Mouse (Mus musculus) urinary bladder, adult 2 months (tissue): ENCODE data around the gene Sipa1l3. TPM values are rescaled to one million over a fixed set of nuclear protein-coding genes. Genes with fewer than 3 reads are reported as not detected.

Experiments used
- DNase-seq: peaks from one replicate; pipeline ENCODE4 v3.0.0; 2022; ENCODE audit warnings: low spot score
- polyA plus RNA-seq: library from polyadenylated mRNA; depleted of rRNA; stranded (reverse); fragments of >200 nt; gene quantifications from 2 replicates; pipeline ENCODE4 v1.2.3, GENCODE M21; 2012

Sipa1l3 gene
- polyA plus RNA-seq, 1 experiment = 18.4 TPM

DNA sequence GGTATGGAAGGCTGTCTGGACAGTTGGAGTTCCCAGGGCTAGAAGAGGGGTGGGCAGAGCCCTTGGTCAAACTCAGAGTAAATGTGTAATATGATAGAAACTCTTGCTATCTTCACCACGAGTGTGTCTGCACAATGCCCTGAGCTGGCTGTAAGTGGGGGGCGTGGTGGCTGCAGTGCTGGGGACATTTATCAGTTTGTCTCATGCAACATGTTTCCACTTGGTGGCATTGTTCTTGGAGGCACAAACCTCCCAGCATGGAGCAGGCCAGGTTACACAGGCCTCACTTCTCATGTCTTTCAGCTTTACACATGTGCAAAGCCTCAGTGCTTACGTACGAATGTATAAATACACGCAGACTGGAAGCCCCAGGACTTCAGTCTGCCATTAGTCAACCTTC, 146.3 kb downstream of the Sipa1l3 start:
- no peak for DNase-seq

DNA sequence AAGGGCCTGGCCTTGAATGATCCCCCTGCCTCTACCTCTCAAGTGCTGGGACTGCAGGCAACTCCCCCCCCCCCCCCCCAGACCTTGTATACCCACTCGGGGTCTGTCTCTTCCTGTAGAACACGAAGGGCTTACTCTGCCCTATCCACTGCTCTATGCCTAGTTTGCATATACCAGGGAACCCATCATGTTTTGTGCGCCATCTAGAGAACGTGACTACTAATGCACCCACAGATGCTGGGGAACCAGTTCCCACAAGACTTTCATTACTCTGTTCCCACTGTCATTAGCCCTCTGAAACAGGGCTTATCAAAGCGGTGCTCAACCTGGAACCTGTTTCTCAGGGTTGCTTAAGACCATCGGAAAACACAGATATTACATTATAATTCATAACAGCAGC, 148.4 kb downstream of the Sipa1l3 start:
- DNase-seq = no peak

- no peak for DNase-seq
Measured at GRCm38 (mm10) chr7:29368004-29368320, 150.5 kb downstream of the Sipa1l3 start.

DNA sequence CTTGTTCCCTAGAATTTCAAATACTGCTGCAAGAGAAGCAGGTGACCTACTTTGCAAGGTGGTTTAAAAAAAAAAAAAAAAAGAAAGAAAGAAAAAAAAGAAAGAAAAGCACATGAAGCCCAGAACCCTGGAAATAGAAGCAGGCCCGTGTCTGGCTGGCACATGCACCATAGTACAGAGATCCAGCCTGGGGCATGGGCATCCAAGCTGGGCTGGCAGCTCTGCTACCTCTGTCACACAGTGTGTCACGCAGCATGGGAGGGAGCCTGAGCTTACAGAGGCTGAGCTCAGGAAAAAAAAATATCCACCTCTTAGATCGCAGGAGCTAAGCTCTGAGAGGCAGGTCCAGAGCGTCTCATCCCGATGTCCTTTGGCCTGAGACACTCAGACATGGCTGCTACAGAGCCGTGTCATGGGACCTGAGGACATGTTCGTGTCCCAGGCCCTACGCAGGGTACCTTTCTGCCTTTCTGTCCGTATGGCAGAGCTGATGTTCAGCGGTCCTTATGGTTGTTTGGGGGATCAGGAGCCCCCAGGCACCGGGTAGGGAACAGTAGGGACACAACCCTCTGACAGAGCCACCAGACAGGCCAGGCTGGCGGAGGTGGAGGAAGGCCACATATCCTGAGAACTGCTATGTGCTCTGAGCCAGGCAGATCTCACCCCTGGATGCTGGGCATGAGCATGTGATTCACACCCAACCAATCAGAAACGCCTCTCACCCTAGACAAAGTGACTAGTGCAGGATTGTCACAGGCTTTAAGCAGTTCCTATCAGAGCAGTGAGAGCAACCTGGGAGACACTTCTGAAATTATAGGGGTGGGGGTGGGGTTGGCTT, 151.1 kb downstream of the Sipa1l3 start:
- DNase-seq = no peak

DNA sequence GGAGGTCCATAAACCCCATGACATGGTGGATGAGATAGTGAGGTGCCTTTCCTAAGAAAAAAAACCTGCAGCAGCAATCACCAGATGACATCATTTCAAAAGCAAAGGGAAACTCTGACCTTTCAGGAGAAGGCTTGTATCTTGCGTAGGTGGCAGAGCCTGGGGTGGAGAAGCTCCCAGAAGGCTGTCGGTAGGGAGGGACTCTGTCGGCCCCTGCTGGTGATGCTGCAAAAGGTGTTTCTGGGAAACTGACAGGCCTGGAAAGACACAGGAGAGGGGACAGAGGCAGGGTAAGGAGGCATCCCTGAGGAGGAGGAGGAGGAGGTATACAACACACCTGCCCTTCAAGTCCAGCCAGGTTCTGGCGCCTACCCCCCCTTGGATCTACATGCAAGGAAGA, 154.4 kb downstream of the Sipa1l3 start:
- no peak for DNase-seq

GRCm38 (mm10) chr7:29361497-29361896, 156.9 kb downstream of the Sipa1l3 start:
- DNase-seq = no peak

GRCm38 (mm10) chr7:29355406-29355805, 163.0 kb downstream of the Sipa1l3 start:
- no peak for DNase-seq

GRCm38 (mm10) chr7:29354161-29354560, 164.3 kb downstream of the Sipa1l3 start:
- no peak for DNase-seq

- DNase-seq = no peak
Measured at GRCm38 (mm10) chr7:29352246-29352645, 166.2 kb downstream of the Sipa1l3 start.

DNA sequence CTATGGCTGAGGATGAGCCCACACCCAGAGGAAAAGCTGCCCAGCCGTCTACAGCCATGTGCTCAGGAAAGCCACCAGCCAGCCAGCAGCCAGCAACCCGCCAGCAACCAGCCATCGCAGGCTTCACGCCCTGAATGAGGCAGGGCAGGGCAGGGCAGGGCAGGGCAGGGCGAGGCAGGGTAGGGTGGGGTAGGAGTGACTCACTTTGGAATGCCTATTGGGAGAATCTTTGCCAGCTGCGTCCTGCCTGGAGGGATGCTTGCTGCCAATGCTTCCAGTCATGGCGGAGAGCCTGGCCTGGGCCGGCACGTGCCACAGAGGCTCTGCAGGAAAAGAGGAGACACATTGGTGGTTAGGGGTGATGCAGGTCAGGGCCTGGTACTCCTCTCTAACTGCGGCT, 168.0 kb downstream of the Sipa1l3 start:
- DNase-seq = no peak

GRCm38 (mm10) chr7:29346212-29346611, 172.2 kb downstream of the Sipa1l3 start:
- no peak for DNase-seq

DNA sequence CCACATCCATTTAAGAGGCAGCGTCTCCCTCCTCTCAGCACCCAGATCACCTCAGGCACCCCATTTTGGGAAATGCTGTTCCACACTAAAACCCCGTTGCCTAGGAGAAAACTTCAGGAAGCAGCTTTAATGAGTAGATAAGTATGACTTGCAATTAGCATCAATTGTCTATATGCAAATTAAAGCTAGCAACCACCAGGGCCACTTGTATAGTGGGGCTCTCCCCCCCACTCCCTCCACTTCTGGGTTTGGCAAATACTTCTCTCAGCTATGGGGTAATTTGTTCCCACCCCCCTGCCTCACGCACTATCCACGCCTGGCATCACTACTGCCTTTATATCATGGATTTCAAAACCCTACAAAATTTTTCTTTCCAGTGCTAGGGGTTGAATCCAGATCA, 172.9 kb downstream of the Sipa1l3 start:
- no peak for DNase-seq

DNA sequence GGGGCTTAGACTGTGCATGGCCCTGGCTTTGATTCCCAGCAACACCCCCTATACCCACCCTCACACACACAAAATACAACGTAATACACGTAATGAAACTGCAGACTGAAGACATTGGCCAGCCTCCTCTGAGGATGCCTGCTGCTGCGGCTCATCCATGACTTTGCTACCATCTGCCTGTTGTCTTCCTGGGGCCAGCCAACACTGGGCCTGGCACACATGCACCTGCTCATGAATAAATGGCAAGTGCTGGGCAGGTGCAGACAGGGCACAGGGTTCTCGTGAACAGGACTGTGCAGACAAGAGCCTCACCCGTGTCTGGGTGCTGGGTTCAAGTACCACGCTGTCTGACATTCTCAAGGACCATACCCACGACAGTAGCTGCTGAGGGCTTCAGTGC, 174.7 kb downstream of the Sipa1l3 start:
- no peak for DNase-seq

DNA sequence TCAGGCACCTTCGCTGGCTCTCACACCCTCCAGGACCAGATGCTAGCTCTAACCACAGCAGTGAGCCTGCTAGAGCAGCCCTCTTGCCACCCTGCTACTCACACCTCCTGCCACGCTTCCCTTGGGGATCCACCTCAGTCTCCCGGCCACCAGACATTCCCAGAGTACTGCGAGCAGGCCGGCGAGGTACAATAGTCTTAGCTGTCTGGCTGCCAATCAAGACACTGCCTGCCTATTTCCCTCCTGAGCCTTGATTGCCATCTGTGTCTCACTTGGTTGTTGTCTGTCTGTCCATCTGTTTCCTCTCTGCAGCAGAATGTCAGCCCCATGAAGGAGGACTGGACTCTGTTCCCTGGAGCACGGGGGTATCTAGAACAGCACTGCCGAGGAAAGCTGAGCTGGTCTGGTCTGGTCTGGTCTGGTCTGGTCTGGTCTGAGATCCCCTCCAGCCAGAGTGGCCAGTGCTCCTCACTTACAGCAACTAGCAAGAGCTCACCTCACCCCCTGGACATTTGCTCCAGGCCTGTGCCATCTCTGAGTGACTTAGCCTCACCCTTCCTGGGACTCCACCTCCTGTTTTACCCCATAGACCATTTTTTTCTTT, 175.8 kb downstream of the Sipa1l3 start:
- no peak for DNase-seq

DNA sequence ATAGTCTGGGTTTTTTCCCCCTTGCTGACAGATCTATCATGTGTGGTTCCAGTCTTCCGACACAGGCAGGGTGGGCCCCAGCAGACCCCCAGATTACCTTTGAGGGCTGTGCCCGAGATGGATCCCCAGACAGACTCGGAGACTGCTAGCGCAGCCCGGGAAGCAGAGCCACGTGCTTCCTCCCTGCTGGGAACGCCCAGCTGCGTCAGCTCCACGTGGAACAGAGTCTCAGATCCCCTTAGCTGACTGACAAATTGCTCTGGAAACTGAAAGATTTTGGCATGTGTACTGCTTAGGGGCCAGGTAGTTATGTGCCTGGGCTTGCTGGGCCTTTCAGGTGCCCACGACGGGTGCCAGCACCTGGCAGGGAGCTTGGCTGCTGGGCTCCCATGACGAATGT, 176.7 kb downstream of the Sipa1l3 start:
- DNase-seq = no peak

DNA sequence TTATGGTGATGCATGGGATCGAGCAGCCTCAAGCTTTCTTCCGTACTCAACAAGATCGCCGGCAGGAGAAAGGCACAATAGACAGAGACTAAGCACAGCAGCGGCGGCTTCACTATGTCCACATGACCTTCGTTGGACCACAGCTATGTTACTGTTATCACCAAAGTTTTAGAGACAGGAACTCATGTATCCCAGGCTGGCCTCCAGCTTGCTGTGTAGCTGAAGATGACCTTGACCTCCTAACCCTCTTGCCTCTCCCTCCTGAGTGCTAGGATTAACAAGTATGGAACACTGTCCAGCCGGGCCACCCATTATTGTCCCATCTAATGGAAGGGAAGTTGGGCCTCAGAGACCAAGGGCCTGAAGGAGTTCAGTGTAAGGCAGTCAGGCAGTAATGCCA, 177.6 kb downstream of the Sipa1l3 start:
- no peak for DNase-seq

- no peak for DNase-seq
Measured at GRCm38 (mm10) chr7:29340247-29340646, 178.2 kb downstream of the Sipa1l3 start.

DNA sequence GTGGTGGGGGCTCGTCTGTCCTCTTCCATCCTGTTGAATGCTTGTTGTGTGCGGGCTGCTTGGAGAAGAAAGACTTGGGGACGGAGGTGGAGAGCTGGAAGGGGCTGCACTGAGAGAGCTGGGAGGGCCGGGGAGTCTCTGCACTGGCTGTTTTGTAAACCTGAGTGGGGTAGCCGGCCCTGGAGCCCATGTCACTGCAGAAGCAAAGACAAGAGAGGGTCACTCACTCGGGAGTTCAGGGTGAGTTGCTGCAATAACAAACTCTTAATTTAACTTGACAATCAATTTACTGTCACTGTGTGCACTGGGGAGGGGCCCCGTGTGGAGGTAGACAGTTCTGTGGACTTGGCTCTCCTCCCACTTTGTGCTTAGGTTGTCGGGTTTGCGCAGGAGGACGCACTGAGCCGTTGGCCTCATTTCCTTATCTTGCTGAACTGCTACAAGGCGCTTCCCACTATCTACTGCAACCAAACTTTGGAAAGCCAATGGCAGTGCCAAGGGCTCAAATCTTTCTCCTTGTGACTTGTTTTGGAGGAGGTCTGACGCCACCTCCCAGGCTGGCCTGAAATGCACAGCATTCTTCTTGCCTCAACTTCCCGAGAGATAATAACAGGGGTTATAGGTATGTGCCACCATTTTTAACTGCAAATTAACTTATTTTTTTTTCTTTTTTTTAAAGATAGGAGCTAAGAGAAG, 179.3 kb downstream of the Sipa1l3 start:
- DNase-seq = no peak

GRCm38 (mm10) chr7:29338351-29338919, 180.0 kb downstream of the Sipa1l3 start:
- no peak for DNase-seq

DNA sequence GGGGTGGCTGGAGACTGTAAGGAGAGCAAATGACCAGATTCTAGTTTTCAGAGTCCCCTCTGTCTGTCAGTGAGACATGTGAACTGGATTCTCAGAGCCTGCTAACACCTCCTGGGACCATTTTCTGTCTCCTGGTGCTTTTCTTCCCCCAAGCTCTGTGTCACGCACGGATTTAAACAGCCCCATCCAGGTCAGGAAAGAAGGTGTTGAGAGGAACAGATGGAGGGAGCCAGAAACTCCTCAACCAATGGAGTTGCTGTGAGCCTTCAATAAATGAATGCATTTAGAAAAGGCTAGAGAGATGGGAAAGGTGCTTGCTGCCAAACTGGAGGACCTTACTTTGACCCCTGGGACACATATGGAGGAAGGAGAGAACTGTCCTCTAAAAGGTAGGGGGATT, 180.7 kb downstream of the Sipa1l3 start:
- DNase-seq = no peak

GRCm38 (mm10) chr7:29336795-29337319, 181.6 kb downstream of the Sipa1l3 start:
- no peak for DNase-seq

DNA sequence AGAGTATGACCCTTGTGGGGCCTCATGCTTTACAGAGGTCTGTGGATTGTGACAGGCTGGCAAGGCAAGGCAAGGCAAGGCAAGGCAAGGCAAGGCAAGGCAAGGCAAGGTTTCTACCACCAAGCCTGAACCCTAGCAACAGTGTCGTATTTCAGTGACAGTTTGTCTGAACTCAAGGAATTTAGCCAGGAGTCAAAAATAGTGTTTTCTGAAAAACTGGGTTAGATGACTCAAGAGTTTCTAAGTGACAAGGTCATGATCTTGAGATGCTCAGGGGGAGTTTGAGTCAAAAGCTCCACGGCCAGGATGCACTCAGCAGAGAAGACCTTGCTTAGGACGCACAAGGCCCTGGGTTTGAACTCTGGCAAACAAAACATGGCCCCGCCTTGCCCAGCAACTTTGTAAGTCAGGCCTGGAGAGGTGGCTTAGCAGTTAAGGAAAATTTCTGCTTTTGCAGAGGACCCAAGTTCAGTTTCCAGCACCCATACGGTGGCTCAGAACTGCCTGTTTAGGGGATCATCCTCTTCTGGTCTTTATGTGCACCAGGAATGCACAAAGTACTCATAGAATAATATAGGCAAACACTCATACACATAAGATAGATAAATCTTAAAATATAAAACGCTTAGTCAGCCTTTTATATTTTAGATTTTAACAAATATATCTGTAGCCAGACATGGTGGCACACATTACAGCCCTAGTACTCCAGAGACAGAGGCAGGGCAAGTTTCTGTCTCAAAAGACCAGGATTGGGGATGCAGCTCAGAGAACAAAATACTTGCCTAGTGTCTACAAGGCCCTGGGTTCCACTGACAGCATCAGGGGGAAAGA, 182.4 kb downstream of the Sipa1l3 start:
- no peak for DNase-seq
